ENCODE assay signal across 16 mouse cellular contexts in genomic region chr17:83451367-83451766, GRCm38 (mm10).
"Had no signal": no experiment of that assay in that cellular context is flagged by ENCODE, and none has a peak within 500 bp of the region (broad histone marks: within the 10 kb centered on the region; RNA-seq: fewer than 3 reads in every experiment).

No protein-coding gene starts in this region.

- H3K27ac ChIP-seq: kidney, embryonic 15.5 days; layer of hippocampus, adult 2 months; limb, embryonic 12.5 days; liver, embryonic 13.5 days; lung, embryonic 15.5 days; macrophage; midbrain, embryonic 12.5 days; stomach, postnatal 0 days had no signal

- H3K9me3 ChIP-seq: kidney, embryonic 15.5 days; limb, embryonic 12.5 days; liver, embryonic 13.5 days; lung, embryonic 15.5 days; megakaryocyte, embryonic 14.5 days; midbrain, embryonic 12.5 days had no signal

- H3K27me3 ChIP-seq: kidney, embryonic 15.5 days; limb, embryonic 12.5 days; liver, embryonic 13.5 days; lung, embryonic 15.5 days; megakaryocyte, embryonic 14.5 days; midbrain, embryonic 12.5 days had no signal

- H3K9ac ChIP-seq: kidney, embryonic 15.5 days; limb, embryonic 12.5 days; liver, embryonic 13.5 days; liver, postnatal 0 days; lung, embryonic 15.5 days; midbrain, embryonic 12.5 days had no signal

- H3K4me2 ChIP-seq: kidney, embryonic 15.5 days; limb, embryonic 12.5 days; liver, embryonic 13.5 days; lung, embryonic 15.5 days; midbrain, embryonic 12.5 days had no signal

- ATAC-seq: liver, postnatal 0 days had no signal

- DNase-seq: kidney, postnatal 36 days; liver; liver, embryonic 13.5 days; liver, postnatal 0 days; lung, postnatal 14 days; right cerebral cortex, adult 18-20 months; right cerebral cortex, postnatal 25 days; thymus, postnatal 14 days had no signal

- H3K4me3 ChIP-seq: kidney, embryonic 15.5 days; layer of hippocampus, adult 2 months; limb, embryonic 12.5 days; liver, embryonic 13.5 days; lung, embryonic 15.5 days; megakaryocyte, embryonic 14.5 days; midbrain, embryonic 12.5 days had no signal

- H3K4me1 ChIP-seq: kidney, embryonic 15.5 days; limb, embryonic 12.5 days; liver, embryonic 13.5 days; lung, embryonic 15.5 days; midbrain, embryonic 12.5 days had no signal
